Mouse (Mus musculus): ENCODE measurements around the gene Msantd1.

Msantd1 gene

DNA sequence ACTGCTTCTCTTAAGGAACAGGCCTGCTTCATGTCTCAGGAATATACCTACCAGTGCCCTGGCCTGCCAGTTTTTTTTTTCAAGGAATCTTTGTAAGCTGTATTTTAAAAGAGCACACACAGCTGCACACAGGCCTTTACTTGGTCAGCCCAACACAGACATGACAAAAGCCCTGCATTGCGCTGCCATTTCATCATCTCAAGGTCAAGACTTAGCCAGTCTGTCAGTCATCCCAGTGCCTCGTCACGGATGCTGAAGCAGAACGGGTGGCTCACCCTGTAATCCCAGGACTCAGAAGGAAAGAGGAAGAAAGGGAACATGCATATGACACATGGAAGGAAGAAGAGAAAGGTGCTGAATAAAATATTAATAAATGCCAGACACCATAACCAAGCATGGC lies 19.8 kb downstream of the Msantd1 start:
- no peak for DNase-seq

DNA sequence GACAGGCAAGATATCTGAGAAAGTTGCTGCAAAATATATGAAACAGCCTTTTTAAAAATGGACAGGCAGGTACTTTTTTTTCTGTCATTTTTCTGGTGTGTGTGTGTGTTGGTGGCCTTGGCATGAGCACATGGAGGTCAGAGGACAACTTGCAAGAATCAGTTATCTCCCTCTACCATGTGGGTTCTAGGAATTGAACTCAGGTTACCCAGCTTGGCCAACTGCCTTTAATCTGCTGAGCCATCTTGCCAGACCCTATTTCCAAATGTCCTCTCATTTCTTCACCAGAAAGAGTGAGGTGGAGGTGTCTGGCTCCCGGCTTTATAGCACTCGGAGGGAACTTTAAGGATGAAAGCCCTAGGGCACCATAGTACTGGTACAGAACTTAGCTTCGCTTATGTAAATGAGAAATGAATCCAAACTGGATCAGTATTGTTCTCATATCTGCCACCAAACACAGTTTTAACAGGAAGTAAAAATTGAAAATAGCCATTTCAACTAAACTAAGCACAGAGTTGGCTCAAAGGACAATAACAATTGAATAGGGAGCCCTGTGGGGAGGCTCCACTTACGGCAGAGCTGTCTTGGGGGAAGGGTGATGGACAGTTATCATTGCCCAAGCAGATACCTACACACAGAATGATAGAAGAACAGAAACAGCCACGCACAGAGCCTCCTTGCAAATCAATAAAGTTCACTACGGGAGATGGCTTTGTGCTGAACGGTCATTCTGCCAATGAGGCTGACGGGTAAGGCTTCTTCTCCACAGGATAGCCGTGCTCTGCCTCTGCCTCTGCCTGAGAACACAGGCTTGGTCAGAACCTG lies 22.6 kb downstream of the Msantd1 start:
- DNase-seq: peak; percentile 59

DNA sequence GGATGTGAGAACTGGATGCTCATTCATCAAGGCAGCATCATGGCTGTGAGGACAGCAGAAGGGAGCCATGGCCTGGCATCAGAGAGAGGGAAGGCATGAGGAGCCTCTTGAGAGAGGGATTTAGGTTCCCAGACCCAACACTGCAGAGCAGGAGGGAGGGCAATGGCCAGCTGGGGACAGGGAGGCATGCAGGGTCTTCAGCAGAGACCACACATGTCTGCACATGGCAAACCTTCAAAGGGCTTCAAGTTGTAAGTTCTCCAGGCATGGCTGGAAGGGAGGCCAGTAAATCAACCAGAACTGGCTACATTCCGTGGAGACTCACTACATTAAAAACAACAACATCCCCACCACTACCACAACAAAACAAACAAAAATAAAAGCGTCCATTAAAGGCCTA lies 23.3 kb downstream of the Msantd1 start:
- no peak for DNase-seq

DNA sequence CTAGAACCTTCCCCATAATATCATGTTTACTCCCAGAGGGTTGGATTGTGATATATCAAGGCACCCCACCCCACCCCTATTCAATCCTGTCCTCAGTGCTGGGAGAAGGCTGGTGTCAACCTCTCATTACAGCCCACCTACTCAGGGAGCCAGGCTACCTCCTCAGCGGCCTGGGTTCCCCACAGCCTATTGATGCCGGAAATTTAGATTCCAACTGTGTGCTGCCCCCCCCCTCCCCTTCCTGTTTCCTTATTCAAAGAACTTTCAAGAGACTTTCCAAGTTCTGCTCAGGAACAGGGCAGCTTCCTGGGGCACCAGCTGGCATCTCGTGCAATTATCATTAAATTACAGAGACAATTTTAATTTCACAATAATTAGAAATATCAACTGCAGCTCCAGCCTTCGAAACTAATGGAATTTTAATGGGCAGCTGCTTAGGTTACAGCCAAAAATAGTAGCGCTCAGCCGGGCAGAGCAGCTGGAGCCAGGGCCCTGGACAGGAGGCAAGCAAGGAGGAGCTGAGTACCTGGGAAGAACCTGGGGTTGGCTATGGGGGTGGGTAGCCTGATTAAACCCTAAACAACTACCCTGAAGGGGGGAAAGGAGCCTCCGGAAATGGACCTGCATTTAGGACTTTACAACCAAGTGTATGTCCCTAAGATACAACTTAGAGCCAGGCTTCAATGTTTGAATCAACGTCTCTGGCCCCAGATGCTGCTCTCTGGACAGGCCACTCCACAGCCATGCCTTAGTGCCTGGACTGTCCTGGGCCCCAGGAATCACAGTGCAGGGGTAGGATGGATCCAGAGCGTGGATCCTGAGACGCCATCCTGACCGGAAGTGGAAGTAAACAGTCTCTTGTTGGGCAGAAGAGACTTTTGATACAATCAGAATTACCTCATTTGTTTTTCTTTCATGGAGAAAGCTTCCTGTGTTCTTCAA lies 24.0 kb downstream of the Msantd1 start:
- DNase-seq: peak; percentile 34

DNA sequence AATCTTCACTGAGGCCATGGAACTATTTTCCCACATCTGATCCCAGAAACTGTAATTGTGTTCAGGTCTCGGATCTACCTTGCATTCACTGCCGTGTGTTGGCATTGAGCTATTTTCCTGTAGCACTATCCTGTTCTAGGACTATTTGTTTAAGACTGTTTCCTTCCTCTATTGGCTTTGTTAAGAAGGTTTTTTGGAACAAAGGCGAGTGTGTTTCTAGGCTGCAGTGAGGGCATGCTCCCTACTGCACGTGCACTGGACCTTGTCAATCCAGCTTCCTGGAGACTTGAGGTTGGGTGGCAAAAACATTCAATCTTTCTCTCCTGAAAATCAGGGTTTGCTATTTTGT lies 24.6 kb downstream of the Msantd1 start:
- DNase-seq: no peak

- no peak for DNase-seq
These were observed 25.6 kb downstream of the Msantd1 start for GRCm38 (mm10) chr5:34933461-34933860.

DNA sequence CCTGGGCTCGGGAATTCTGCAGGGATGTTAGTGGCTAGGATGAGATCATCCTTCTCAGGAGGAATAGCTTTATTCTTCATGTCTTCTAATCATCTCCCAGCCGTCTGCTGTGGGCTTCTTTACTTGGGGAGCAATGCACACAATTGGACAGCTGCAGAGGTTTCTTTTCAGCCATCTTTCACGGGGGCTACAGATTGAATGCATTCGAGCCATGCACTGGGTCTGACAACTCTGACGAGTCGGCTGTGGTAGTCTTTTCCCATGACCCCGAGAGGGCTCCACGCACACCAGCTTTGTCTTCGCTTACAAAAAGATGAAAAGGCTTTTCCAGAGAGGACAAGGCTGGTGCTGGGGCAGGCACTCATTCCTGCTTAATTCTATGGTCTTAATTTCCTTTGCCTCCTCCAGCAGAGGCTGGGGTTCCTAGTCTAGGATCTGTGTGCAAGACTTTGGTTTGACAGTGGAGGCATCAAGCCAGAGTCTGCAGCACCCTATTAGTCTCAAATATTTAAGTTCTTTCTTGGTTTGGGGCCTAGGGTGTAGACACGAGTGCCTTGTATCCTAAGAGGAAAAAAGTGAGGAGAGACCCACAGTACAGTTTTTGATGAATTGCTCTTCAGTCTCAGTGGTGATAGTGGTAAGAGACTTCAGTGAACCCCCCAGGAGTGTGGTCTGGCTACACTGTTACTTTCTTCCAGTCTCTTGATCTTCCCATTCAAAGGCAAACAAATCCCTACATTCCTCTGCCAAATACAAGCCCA lies 34.1 kb downstream of the Msantd1 start:
- DNase-seq: no peak

DNA sequence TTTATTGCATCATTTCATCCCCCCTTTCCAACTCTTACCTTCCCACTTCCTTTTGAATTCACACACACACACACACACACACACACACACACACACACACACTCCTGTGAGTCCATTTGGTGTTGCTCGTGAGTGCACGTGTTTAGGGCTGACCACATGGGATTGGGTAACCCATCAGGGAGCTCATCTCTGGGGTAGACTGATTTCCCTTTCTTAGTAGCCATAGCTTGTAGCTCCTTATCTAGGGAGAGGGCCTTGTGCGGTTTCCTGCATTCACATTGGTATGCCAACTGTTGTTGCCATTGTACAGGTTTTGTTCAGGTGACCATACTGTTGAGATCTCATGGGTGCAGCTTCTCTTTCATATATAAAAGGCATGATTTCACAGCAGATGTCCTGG lies 35.6 kb downstream of the Msantd1 start:
- DNase-seq: no peak

DNA sequence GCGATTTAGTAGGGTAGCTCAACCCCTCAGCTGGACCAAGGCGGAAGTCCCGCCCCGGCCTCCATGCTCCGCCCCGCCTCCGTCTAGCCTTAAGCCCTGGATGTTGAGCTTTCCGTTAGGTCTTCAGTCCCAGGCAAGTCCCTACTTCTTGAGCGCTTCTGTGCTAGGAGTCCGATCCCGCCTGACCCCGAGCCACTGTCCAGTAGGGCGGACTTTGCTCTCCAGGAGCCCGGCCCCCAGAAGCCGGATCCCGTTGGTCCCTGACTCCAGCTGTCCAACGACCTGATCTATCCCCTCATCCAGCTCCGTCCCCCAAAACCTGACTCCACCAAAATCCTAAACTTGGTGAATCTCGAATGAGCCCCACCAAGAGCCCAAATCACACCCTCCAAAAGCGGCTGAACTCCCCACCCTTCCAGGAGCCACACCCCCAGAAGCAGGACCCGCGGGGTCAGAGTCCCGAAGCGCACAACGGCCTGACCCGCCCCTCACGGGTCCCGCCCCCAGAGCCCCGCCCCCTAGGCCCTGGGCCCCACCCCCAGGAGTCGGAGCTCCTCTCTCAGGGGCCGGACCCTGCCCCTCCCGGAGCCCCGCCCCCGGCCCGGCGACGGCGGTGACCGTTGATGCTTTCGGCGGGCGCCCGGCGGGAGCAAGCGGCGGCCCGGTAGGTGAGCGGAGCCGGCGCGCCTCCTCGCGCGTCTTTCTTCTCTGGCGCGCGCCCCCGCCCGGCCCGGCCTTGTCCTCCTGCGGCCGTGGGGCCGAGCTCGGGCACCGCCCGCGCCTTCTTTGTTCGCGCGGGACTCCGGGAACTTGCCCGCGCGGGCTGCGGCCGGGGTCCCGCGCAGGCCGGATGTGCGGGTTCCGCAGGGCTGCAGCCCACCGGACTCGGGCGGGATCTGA lies 41.3 kb downstream of the Msantd1 start, which contains the start of gene Rgs12:
Gene Rgs12, plus strand, starts transcription at position 585 of the 900 bp plus-strand sequence.
- peak; percentile 98 for DNase-seq

- no peak for DNase-seq
These were observed 42.0 kb downstream of the Msantd1 start for GRCm38 (mm10) chr5:34949769-34950211.

GRCm38 (mm10) chr5:34950486-34951160 lies 42.8 kb downstream of the Msantd1 start:
- DNase-seq: no peak

- DNase-seq: no peak
These were observed 43.5 kb downstream of the Msantd1 start for GRCm38 (mm10) chr5:34951161-34951834.

DNA sequence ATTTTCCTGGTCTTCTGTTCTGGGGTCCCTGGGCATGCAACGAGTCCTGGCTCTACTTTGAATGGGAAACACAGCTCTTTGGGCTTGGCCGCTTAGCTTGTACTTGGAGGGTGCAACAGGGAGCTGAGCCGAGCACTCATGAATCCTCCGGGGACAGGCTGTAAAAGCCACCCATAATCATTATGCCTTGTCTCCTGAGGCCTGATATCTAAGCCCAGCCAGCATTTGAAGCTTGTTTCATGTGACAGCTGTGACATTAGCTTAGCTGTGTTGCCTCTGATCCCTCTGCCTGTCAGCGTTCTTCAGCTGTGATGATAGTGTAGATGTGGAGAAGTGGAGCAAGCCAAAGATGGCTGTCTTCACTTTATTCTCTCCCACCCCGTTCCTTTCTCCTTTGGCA lies 46.7 kb downstream of the Msantd1 start:
- DNase-seq: no peak

- no peak for DNase-seq
These were observed 47.8 kb downstream of the Msantd1 start for GRCm38 (mm10) chr5:34955630-34956029.

DNA sequence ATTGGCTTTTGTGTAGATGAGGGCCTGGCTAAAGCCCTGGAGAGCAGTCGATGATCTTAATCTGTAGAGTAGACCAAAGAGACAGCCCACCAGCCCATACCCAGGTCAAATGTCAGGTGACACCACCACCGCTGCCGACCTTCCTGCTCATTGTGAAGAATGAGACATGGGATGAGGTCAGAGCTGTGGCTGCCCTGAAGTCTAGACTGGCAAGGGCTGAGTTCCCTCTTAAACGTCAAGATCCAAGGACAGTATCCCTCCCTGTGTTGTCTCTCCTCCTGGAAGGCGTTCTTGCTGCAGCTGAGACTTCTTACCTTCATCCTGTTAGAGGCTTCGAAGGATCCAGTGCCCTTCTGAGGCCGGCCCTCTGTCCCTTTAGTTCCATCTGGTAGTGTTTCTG lies 48.3 kb downstream of the Msantd1 start:
- DNase-seq: no peak

DNA sequence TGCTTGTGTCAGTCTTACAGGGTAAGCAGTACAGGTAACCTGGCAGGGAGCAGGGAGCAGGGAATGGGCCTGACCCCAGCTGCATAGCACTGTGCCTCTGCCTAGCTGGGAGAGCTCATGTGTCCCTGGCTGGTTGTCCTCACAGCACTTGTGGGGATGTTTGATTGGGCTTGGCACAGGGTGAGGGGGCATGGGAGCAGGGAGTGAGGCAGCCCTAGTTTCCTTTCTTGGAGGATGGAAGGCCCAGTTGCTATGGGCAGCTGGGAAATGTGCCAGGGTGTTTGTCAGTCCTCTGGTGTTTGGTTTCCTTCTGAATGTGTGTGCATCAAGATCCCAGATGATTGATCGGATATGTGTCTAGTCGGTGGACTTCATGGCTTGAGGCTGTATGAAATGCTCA lies 49.2 kb downstream of the Msantd1 start:
- no peak for DNase-seq

- DNase-seq: peak; percentile 79
These were observed 52.2 kb downstream of the Msantd1 start for GRCm38 (mm10) chr5:34960021-34960420.

GRCm38 (mm10) chr5:34965531-34965930 lies 57.7 kb downstream of the Msantd1 start:
- no peak for DNase-seq

GRCm38 (mm10) chr5:34968386-34968785 lies 60.6 kb downstream of the Msantd1 start:
- peak; percentile 67 for DNase-seq

GRCm38 (mm10) chr5:34972471-34972870 lies 64.7 kb downstream of the Msantd1 start:
- DNase-seq: peak; percentile 50
